Mouse (Mus musculus) left cerebral cortex, adult 2 months (tissue): ENCODE results near the gene 4930442H23Rik. TPM values are rescaled to one million over a fixed set of nuclear protein-coding genes. Genes with fewer than 3 reads are reported as not detected.
"Not testable (repeated sequence)": the region's sequence is repeated elsewhere in the genome, so short reads cannot be mapped to it uniquely, and the experiment has no call there.

Experiments
- DNase-seq, 2 experiments: peaks; one replicate each; pipeline ENCODE4 v3.0.0; 2021 to 2022; ENCODE audit warnings: low spot score in 2 of 2, mixed read lengths in 1 of 2; ENCODE audit errors: extremely low spot score in 1 of 2
- H3K27ac ChIP-seq: fragments of 200-600 bp; 2 replicates; pipeline ENCODE4 v1.8.1; 2022
- H3K4me3 ChIP-seq: fragments of 200-600 bp; 2 replicates; pipeline ENCODE4 v1.8.1; 2022
- CTCF ChIP-seq: fragments of 200-600 bp; IDR thresholded peaks from 2 replicates; pipeline ENCODE4 v1.8.1; 2022; ENCODE audit warnings: antibody characterized with exemption, mild to moderate bottlenecking, moderate library complexity
- intact Hi-C: fragments of 180-260 bp; cut with DNase I; formaldehyde crosslinking; loops from one replicate; pipeline ENCODE4 v1.15.1; 2025
- long read RNA-seq, 2 experiments: library from polyadenylated mRNA; stranded (forward); transcript quantifications; one replicate each; pipeline ENCODE4 v2.0.0; 2021; ENCODE audit warnings: borderline mapping rate in 2 of 2
- total RNA-seq, 2 experiments: library from RNA; stranded (reverse); gene quantifications; 2 replicates each; pipeline ENCODE4 v1.2.3; 2021

4930442H23Rik gene
- total RNA-seq, result not detected
- long read RNA-seq, experiment 1, result 0 reads
- long read RNA-seq, experiment 2, result 0 reads

DNA sequence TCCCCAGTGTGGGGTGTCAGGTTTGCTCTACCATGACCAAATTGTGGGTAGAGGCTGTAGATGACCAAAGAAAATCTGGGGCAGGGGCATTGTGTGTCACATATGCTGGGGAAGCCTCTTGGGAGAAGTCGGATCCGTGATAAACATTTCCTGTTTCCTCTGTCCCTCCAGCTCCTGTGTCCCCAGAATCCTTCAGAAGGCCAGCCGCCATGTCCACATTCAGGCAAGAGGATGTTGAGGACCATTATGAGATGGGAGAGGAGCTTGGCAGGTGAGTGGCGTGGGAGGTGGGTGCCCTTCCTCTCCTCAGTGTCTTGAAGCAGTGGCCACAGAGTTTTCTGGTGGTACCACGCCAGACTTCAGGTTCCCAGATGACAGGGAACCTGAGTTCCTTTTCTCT, at the start of gene 4930442H23Rik:
Gene 4930442H23Rik (minus strand): TSS at position 45 of the 400 bp plus-strand sequence.
- Histone ChIP-seq H3K27ac (peak within 1 kb of the TSS; percentile 93), H3K4me3 (peak within 1 kb of the TSS; percentile 65)
- TF ChIP-seq CTCF, result no peak
- no peak for DNase-seq
- intact Hi-C loops, result loop anchor here (1.0 kb wide), 1 partner anchor 8 kb away; no protein-coding TSS in a partner anchor

DNA sequence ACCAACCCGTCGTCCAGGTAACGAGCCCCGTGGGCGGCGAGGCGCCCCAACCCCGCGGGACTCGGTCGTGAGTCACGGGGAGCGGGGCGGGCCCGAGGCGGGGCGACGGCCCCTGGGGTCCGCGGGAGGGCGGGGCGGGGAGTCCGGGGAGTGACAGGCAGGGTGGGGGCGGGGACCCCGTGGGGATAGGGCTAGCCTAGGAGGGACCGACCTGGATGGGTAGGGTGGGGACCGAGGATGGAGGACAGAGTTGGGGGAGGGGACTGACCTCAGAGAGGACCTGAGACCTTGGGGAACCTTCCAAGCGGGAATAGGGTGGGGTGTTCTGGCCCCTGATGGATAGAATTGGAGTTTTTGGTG, 49.6 kb upstream of the 4930442H23Rik start:
- H3K27ac ChIP-seq, result peak overlapping the region; percentile 82
- intact Hi-C loops, result no loop called here
- no peak for TF ChIP-seq CTCF

DNA sequence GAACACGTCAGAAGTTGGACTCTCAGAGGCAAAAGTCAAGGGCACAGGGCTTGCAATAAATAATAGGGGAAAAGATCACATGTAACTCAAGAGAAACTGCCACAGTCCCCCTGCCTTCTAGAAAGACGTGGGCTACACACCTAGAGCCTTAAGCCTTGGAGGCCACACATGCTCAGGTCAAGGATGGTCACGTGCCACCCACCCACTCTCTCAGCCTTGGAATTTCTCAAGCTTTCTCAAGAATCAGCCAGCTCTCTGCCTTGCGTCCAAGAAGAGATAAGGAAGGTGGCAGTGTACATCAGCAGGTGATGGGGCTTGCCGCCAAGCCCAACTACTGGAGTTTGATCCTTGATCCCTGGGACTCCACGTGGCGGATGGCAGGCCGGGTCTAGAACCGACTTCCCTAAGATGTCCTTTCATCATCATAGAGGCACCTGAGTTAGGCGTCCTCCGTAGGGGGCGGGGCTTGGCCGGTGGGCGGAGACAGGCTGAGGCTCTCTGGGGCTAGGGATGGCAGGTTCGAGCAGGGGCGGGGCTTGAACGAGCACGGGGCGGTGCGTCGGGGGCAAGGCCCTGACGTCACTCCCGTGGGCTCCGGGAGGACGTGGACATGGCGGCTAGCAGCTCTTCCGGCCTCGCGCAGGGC, 49.1 kb upstream of the 4930442H23Rik start, which contains the start of gene Zfr2:
Gene Zfr2 (plus strand): TSS at position 576 of the 646 bp plus-strand sequence.
- H3K4me3 ChIP-seq, result peak within 1 kb of the TSS; percentile 75
- no peak for TF ChIP-seq CTCF
- intact Hi-C loops, result no loop called here
- DNase-seq, result peak; percentile 94 to 95
- H3K27ac ChIP-seq, result peak within 1 kb of the TSS; percentile 82

More for the DNA sequence above, 49.6 kb upstream of the 4930442H23Rik start:
- no peak for DNase-seq
- peak overlapping the region; percentile 75 for H3K4me3 ChIP-seq

DNA sequence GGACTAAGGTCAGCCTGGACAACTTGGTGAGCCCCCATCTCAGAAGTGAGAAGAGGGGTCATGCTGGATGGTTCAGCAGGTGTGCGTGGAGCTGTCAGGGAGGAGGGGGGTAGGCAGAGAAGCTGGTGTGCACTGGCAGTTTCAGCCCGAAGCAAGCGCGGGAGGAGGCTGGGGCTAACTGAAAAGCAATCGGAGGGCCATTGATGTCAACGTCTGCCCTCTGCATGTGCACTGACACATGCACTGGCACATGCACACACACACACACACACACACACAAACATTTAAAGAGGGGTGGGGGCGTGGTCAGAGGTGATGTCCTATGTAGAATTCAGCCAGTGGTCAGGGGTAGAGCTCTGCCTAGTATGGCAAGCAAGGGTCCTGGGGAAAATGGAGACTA, 47.8 kb upstream of the 4930442H23Rik start:
- intact Hi-C loops, result loop anchor here (2.0 kb wide), 1 partner anchor 21 kb away; the partner anchor contains the start of gene Matk
- no peak for DNase-seq
- TF ChIP-seq CTCF, result no peak
- Histone ChIP-seq H3K27ac (peak overlapping the region; percentile 98), H3K4me3 (no peak overlapping the region; the same call in 1 of the 2 replicates)

DNA sequence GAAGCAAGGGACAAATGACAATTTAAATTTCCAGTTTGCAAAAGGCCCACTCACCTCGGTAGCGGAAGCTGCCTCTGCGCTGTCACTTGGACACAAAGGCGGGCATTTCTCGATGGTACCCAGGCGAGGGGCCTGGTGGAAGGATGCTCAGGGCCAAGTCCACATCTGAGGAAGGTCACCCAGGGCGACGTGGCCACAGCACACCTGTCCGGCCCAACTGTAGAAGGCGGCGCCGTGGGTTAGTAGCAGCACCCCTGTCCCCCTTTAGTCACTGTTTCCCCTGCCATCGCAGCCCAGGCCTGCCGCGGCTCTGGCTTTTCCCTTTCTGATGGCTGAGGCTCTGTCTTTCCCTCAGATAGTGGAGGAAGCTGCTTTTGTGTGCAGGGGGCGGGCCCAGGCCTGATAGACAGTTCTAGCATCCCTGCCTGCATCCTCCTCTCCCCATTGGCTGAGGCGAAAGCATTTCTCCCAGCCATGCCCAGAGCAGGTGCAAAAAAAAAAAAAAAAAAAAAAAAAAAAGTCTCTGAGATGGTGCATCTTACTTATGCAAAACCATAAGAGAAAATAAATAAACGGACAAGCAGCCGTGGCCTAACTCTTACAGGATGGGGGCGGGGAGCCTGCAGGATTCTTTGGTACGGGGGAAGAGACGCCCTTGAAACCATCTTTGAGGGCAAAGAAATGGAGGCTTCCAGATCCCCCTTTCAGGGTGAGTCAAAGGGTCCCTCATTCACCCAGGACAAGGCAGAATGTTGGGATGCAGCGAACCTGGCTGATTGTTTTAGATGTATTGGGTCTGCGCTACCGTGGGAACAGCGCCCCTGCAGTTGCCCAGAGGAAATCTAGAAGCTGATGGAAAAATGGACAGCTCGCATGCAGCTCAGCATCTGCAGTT, 47.0 kb upstream of the 4930442H23Rik start, which contains the start of gene Atcay:
Gene Atcay (minus strand): TSS at position 396 of the 895 bp plus-strand sequence.
- peak; percentile 65 for TF ChIP-seq CTCF
- Histone ChIP-seq H3K4me3 (peak within 1 kb of the TSS; percentile 84), H3K27ac (peak within 1 kb of the TSS; percentile 98)
- peak; percentile 80 to 83 for DNase-seq
- intact Hi-C loops, result loop anchor here (2.0 kb wide), 1 partner anchor 22 kb away; the partner anchor contains the start of gene Matk

DNA sequence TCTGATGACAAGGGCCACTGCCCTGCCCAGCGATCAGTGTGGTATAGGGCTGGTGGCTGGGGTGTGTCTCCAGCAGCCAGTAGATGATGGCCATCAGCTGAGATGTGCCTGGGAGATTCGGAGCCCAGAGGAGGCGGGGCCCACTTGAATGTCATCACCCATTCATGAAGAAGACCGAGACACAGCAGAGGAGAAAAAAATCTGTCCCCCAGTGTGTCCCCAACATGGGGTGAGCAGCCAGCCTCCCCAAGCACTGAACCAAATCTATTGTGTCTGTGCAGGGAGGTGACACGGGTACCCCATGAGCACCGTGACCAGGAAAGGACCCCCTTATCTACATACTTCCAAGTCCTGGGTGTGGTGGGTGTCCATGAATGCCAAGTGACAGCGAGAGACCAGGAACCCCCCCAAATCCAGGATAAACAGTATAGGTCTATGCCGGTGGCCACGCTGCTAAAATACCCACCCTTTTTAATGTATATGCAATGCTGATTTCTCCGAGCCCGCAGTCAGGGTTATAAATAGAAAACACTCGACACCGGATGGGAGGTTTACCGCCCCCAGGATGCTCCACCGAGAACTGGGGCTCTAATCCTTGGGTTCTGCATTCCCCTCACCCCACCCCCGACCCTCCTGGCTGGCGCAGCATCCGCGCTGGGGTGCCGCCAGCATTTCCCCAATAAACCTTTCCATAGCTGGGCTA, 46.2 kb upstream of the 4930442H23Rik start:
- no peak for DNase-seq
- intact Hi-C loops, result loop anchor here (2.0 kb wide), 1 partner anchor 23 kb away; the partner anchor contains the start of gene Matk
- Histone ChIP-seq H3K27ac (peak overlapping the region; percentile 98), H3K4me3 (peak overlapping the region; percentile 84)
- TF ChIP-seq CTCF, result no peak

DNA sequence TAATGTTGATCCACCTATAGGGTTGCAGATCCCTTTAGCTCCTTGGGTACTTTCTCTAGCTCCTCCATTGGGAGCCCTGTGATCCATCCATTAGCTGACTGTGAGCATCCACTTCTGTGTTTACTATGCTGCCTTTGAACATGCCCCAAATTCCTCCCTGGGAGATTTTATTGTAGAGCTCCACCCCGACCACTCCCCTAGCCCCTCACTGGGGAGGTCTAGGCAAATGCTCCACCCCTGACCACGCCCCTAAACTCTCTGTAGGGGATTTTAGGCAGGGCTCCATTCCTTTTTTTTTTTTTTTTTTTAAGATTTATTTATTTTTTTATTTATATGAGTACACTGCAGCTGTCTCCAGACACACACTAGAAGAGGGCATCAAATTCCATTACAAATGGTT, 40.1 kb upstream of the 4930442H23Rik start:
- DNase-seq, H3K4me3 ChIP-seq, intact Hi-C loops, H3K27ac ChIP-seq: not testable (repeated sequence)

DNA sequence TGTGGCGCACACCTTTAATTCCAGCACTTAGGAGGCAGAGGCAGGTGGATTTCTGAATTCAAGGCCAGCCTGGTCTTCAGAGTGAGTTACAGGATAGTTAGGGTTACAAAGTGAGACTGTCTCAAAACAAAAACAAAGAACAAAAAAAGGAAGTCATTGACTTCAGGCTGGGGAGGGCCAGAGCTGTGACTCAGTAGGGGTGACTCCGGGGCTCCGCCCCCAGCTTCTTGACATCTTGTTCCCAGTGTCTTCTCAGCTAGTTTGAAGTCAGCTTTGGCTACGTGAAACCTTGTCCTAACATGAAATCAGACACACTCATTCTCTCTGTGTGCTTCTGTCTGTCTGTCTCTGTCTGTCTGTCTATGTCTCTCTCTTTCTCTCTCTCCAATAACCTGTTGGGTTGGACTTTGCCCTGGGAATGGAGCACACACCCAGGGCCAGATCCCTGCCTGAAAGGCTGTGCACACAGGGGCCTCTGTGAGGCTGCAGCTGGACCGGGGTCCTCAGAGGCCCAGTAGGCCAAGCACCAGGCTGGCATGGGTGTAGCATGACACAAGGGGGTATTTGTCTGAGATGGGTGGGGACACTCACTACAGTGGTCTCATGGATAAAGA, 37.9 kb upstream of the 4930442H23Rik start:
- intact Hi-C loops, result no loop called here
- DNase-seq, result no peak
- no peak for TF ChIP-seq CTCF
- no peak overlapping the region for H3K4me3 ChIP-seq
- no peak overlapping the region for H3K27ac ChIP-seq

DNA sequence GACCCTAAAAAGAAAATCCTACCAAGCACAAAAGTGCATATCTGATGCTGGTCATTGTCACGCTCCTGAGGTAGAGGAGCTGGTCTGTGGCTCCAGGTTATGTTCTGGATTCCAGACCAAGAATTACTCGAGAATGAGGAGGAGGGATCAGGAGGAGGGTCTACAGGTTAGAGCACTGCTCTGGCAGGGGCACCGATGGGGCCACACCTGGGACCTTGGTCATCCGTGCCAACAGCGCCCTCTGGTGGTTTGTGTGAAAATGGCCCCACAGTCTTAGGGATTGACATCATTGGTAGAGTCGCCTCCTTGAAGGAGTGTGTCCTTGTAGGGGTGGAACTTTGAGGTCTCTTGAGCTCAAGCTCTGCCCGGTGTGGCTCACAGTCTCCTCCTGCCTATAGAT, 34.3 kb upstream of the 4930442H23Rik start:
- intact Hi-C loops, result loop anchor here (2.0 kb wide), 1 partner anchor 19 kb away; no protein-coding TSS in a partner anchor
- peak in 1 of 2 experiments; percentile 61 for DNase-seq
- TF ChIP-seq CTCF, result peak; percentile 90
- H3K27ac ChIP-seq, result no peak overlapping the region
- no peak overlapping the region for H3K4me3 ChIP-seq

DNA sequence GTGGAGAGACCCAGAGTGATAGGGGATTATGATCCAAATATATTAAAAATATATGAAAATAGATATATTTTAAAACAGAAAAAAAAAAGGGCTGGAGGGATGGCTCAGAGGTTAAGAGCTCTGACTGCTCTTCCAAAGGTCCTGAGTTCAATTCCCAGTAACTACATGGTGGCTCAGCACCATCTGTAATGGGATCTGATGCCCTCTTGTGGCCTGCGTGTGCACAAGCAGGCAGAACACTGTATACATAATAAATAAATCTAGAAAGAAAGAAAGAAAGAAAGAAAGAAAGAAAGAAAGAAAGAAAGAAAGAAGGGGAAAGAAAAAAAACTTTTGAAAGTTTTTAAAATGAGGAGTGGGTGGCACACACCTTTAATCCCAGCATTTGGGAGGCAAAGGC, 33.6 kb upstream of the 4930442H23Rik start:
- H3K27ac ChIP-seq, H3K4me3 ChIP-seq, DNase-seq: not testable (repeated sequence)
- intact Hi-C loops, result loop anchor here (2.0 kb wide), 1 partner anchor 18 kb away; no protein-coding TSS in a partner anchor
- peak; percentile 63 for TF ChIP-seq CTCF

DNA sequence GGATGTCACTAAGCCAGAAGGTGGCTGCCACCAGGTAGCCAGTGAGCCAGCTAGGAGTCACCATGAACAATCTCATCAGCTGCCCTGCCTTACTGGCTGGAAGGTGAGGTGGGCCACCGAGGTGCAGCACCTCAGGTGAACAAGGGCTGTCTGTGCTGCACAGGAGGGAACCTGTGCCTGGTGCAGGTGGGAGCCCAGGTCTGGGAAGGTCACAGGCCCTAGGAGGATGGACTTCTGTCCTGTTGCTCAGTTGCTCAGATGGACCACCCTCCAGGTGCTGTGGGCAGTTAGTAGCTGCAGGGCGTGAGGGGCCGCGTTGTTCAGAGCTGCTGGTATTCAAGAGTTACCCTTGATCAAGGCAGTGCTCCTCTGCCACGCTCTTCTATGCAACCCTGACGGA, 33.2 kb upstream of the 4930442H23Rik start:
- DNase-seq, result no peak
- H3K27ac ChIP-seq, result no peak overlapping the region
- TF ChIP-seq CTCF, result no peak
- intact Hi-C loops, result loop anchor here (2.0 kb wide), 1 partner anchor 18 kb away; no protein-coding TSS in a partner anchor
- H3K4me3 ChIP-seq, result no peak overlapping the region
